Mouse (Mus musculus) thymus, adult 18-20 months (tissue): ENCODE measurements around the gene Olfr1512.
"Not testable (repeated sequence)": the region's sequence is repeated elsewhere in the genome, so short reads cannot be mapped to it uniquely, and the experiment has no call there.

ENCODE experiments used
- DNase-seq, 2 experiments: peaks; one replicate each; pipeline ENCODE4 v3.0.0; 2022; ENCODE audit warnings: mixed read lengths in 2 of 2

Olfr1512 gene

GRCm38 (mm10) chr14:52379068-52379467 lies at the start of gene Olfr1512:
Gene Olfr1512, minus strand, starts transcription at chr14:52379168.
- no peak for DNase-seq

- DNase-seq = peak; percentile 70 to 90
Observed at GRCm38 (mm10) chr14:52427686-52428085, 48.7 kb upstream of the Olfr1512 start.

GRCm38 (mm10) chr14:52414273-52414672 lies 35.3 kb upstream of the Olfr1512 start, which contains the start of gene Olfr1510:
Gene Olfr1510, minus strand, starts transcription at chr14:52414373.
- no peak for DNase-seq

- DNase-seq = not testable (repeated sequence)
Observed at GRCm38 (mm10) chr14:52410142-52410919, 31.4 kb upstream of the Olfr1512 start.

- no peak for DNase-seq
Observed at GRCm38 (mm10) chr14:52397279-52397678, 18.3 kb upstream of the Olfr1512 start, which contains the start of gene Olfr1511. Gene Olfr1511, minus strand, starts transcription at chr14:52397379.

GRCm38 (mm10) chr14:52390084-52390848 lies 11.3 kb upstream of the Olfr1512 start:
- DNase-seq = not testable (repeated sequence)

- no peak for DNase-seq
Observed at GRCm38 (mm10) chr14:52368741-52369140, 10.2 kb downstream of the Olfr1512 start.

- DNase-seq = no peak
Observed at GRCm38 (mm10) chr14:52356308-52356707, 22.7 kb downstream of the Olfr1512 start, which contains the start of gene Olfr1513. Gene Olfr1513, minus strand, starts transcription at chr14:52356408.

GRCm38 (mm10) chr14:52339512-52339852 lies 39.5 kb downstream of the Olfr1512 start:
- DNase-seq = no peak

GRCm38 (mm10) chr14:52338751-52339511 lies 40.0 kb downstream of the Olfr1512 start:
- DNase-seq = peak in 1 of 2 experiments; percentile 14

- no peak for DNase-seq
Observed at GRCm38 (mm10) chr14:52332171-52332570, 46.8 kb downstream of the Olfr1512 start.

GRCm38 (mm10) chr14:52331069-52331750 lies 47.8 kb downstream of the Olfr1512 start:
- no peak for DNase-seq

GRCm38 (mm10) chr14:52327910-52328812 lies 50.8 kb downstream of the Olfr1512 start, which contains the start of gene Sall2:
Gene Sall2, minus strand, starts transcription at chr14:52328762.
- no peak for DNase-seq

- no peak for DNase-seq
Observed at GRCm38 (mm10) chr14:52327375-52327901, 51.5 kb downstream of the Olfr1512 start.

- DNase-seq = no peak
Observed at GRCm38 (mm10) chr14:52325890-52326289, 53.1 kb downstream of the Olfr1512 start.
